Mouse (Mus musculus): ENCODE measurements around the gene Fam168b. TPM values are rescaled to one million over a fixed set of nuclear protein-coding genes. Genes with fewer than 3 reads are reported as not detected.

Fam168b gene
- polyA plus RNA-seq (2016; fragmentation: Nextera tagmentation; extraction: Ambion mirVana), result 119 and 142 TPM in 2 replicates

GRCm38 (mm10) chr1:34842887-34843618 lies at the start of gene Fam168b:
Fam168b (minus strand) TSS chr1:34843065.
- peak within 1 kb of the TSS; percentile 77 for H3K4me3 ChIP-seq
- no peaks in the 10 kb centered on the region for H3K9me3 ChIP-seq
- H3K36me3 ChIP-seq, result peaks cover 8% of the 10 kb centered on the region; the same call in 1 of the 2 replicates
- WGBS, result 3% methylated on average over 56 of the region's 59 CpGs
- peak; percentile 89 for DNase-seq (ENCODE audit: low spot score)
- H3K4me1 ChIP-seq (replicated peaks), result peaks cover 36% of the 10 kb centered on the region
- peak within 1 kb of the TSS; percentile 98 for H3K27ac ChIP-seq
- no peaks in the 10 kb centered on the region for H3K27me3 ChIP-seq (ENCODE audit: insufficient read depth, poor library complexity, severe bottlenecking)

- Histone ChIP-seq H3K4me1 (replicated peaks) (no peaks in the 10 kb centered on the region), H3K9me3 (no peaks in the 10 kb centered on the region), H3K27ac (no peak overlapping the region), H3K36me3 (no peaks in the 10 kb centered on the region), H3K27me3 (ENCODE audit: insufficient read depth, poor library complexity, severe bottlenecking) (no peaks in the 10 kb centered on the region), H3K4me3 (no peak overlapping the region)
- 85% methylated on average over 3 of the region's 3 CpGs for WGBS
- DNase-seq (ENCODE audit: low spot score), result no peak
Measured at GRCm38 (mm10) chr1:34892466-34892865, 49.6 kb upstream of the Fam168b start.

- Histone ChIP-seq H3K9me3 (no peaks in the 10 kb centered on the region), H3K36me3 (no peaks in the 10 kb centered on the region), H3K4me1 (replicated peaks) (no peaks in the 10 kb centered on the region), H3K27me3 (ENCODE audit: insufficient read depth, poor library complexity, severe bottlenecking) (no peaks in the 10 kb centered on the region), H3K4me3 (no peak overlapping the region), H3K27ac (no peak overlapping the region)
- WGBS, result 61% methylated on average over 14 of the region's 14 CpGs
- peak; percentile 54 for DNase-seq (ENCODE audit: low spot score)
Measured at GRCm38 (mm10) chr1:34891559-34892289, 48.9 kb upstream of the Fam168b start.

GRCm38 (mm10) chr1:34883776-34884175 lies 40.9 kb upstream of the Fam168b start:
- H3K27me3 ChIP-seq (ENCODE audit: insufficient read depth, poor library complexity, severe bottlenecking), result no peaks in the 10 kb centered on the region
- DNase-seq (ENCODE audit: low spot score), result no peak
- no peaks in the 10 kb centered on the region for H3K4me1 ChIP-seq (replicated peaks)
- H3K9me3 ChIP-seq, result peaks cover 8% of the 10 kb centered on the region; the same call in 1 of the 2 replicates
- H3K36me3 ChIP-seq, result no peaks in the 10 kb centered on the region
- H3K4me3 ChIP-seq, result no peak overlapping the region
- no peak overlapping the region for H3K27ac ChIP-seq

GRCm38 (mm10) chr1:34879611-34880010 lies 36.7 kb upstream of the Fam168b start:
- no peaks in the 10 kb centered on the region for H3K27me3 ChIP-seq (ENCODE audit: insufficient read depth, poor library complexity, severe bottlenecking)
- H3K4me1 ChIP-seq (replicated peaks), result no peaks in the 10 kb centered on the region
- no peak for DNase-seq (ENCODE audit: low spot score)
- H3K36me3 ChIP-seq, result peaks cover 26% of the 10 kb centered on the region
- WGBS, result 88% methylated on average over 6 of the region's 6 CpGs
- peaks cover 8% of the 10 kb centered on the region; the same call in 1 of the 2 replicates for H3K9me3 ChIP-seq
- no peak overlapping the region for H3K27ac ChIP-seq
- no peak overlapping the region for H3K4me3 ChIP-seq

GRCm38 (mm10) chr1:34873551-34873950 lies 30.7 kb upstream of the Fam168b start:
- Histone ChIP-seq H3K27me3 (ENCODE audit: insufficient read depth, poor library complexity, severe bottlenecking) (no peaks in the 10 kb centered on the region), H3K36me3 (peaks cover 66% of the 10 kb centered on the region), H3K9me3 (no peaks in the 10 kb centered on the region), H3K27ac (no peak overlapping the region), H3K4me1 (replicated peaks) (no peaks in the 10 kb centered on the region), H3K4me3 (no peak overlapping the region)
- no peak for DNase-seq (ENCODE audit: low spot score)
- 97% methylated on average over 5 of the region's 5 CpGs for WGBS

- Histone ChIP-seq H3K9me3 (no peaks in the 10 kb centered on the region), H3K27ac (no peak overlapping the region), H3K4me1 (replicated peaks) (no peaks in the 10 kb centered on the region), H3K4me3 (no peak overlapping the region), H3K36me3 (peaks cover 59% of the 10 kb centered on the region), H3K27me3 (ENCODE audit: insufficient read depth, poor library complexity, severe bottlenecking) (no peaks in the 10 kb centered on the region)
- WGBS, result 93% methylated on average over 9 of the region's 9 CpGs
- no peak for DNase-seq (ENCODE audit: low spot score)
Measured at GRCm38 (mm10) chr1:34871170-34871569, 28.3 kb upstream of the Fam168b start.

GRCm38 (mm10) chr1:34869231-34869630 lies 26.4 kb upstream of the Fam168b start:
- Histone ChIP-seq H3K9me3 (no peaks in the 10 kb centered on the region), H3K4me1 (replicated peaks) (no peaks in the 10 kb centered on the region), H3K4me3 (no peak overlapping the region), H3K27me3 (ENCODE audit: insufficient read depth, poor library complexity, severe bottlenecking) (no peaks in the 10 kb centered on the region), H3K27ac (no peak overlapping the region), H3K36me3 (peaks cover 63% of the 10 kb centered on the region)
- WGBS, result 96% methylated on average over 16 of the region's 16 CpGs
- no peak for DNase-seq (ENCODE audit: low spot score)

GRCm38 (mm10) chr1:34868391-34868790 lies 25.5 kb upstream of the Fam168b start:
- WGBS, result 90% methylated on average over 8 of the region's 8 CpGs
- no peaks in the 10 kb centered on the region for H3K27me3 ChIP-seq (ENCODE audit: insufficient read depth, poor library complexity, severe bottlenecking)
- H3K36me3 ChIP-seq, result peaks cover 69% of the 10 kb centered on the region
- no peaks in the 10 kb centered on the region for H3K9me3 ChIP-seq
- H3K4me1 ChIP-seq (replicated peaks), result no peaks in the 10 kb centered on the region
- no peak overlapping the region for H3K4me3 ChIP-seq
- DNase-seq (ENCODE audit: low spot score), result no peak
- H3K27ac ChIP-seq, result no peak overlapping the region

- Histone ChIP-seq H3K36me3 (peaks cover 74% of the 10 kb centered on the region), H3K9me3 (no peaks in the 10 kb centered on the region), H3K27me3 (ENCODE audit: insufficient read depth, poor library complexity, severe bottlenecking) (no peaks in the 10 kb centered on the region), H3K4me3 (no peak overlapping the region), H3K4me1 (replicated peaks) (no peaks in the 10 kb centered on the region), H3K27ac (no peak overlapping the region)
- 88% methylated on average over 5 of the region's 5 CpGs for WGBS
- no peak for DNase-seq (ENCODE audit: low spot score)
Measured at GRCm38 (mm10) chr1:34867574-34867955, 24.7 kb upstream of the Fam168b start.

- no peaks in the 10 kb centered on the region for H3K4me1 ChIP-seq (replicated peaks)
- no peak overlapping the region for H3K27ac ChIP-seq
- 56% methylated on average over 10 of the region's 10 CpGs for WGBS
- H3K4me3 ChIP-seq, result no peak overlapping the region
- peaks cover 79% of the 10 kb centered on the region for H3K36me3 ChIP-seq
- peak; percentile 87 for DNase-seq (ENCODE audit: low spot score)
- no peaks in the 10 kb centered on the region for H3K9me3 ChIP-seq
- no peaks in the 10 kb centered on the region for H3K27me3 ChIP-seq (ENCODE audit: insufficient read depth, poor library complexity, severe bottlenecking)
Measured at GRCm38 (mm10) chr1:34866815-34867573, 24.1 kb upstream of the Fam168b start.

- DNase-seq (ENCODE audit: low spot score), result no peak
- 82% methylated on average over 9 of the region's 9 CpGs for WGBS
Measured at GRCm38 (mm10) chr1:34865866-34866265, 23.0 kb upstream of the Fam168b start.

GRCm38 (mm10) chr1:34864243-34864642 lies 21.4 kb upstream of the Fam168b start:
- no peaks in the 10 kb centered on the region for H3K4me1 ChIP-seq (replicated peaks)
- no peaks in the 10 kb centered on the region for H3K27me3 ChIP-seq (ENCODE audit: insufficient read depth, poor library complexity, severe bottlenecking)
- H3K36me3 ChIP-seq, result peaks cover 57% of the 10 kb centered on the region
- H3K9me3 ChIP-seq, result no peaks in the 10 kb centered on the region
- 93% methylated on average over 7 of the region's 7 CpGs for WGBS
- DNase-seq (ENCODE audit: low spot score), result no peak
- no peak overlapping the region for H3K27ac ChIP-seq
- no peak overlapping the region for H3K4me3 ChIP-seq

More at GRCm38 (mm10) chr1:34865866-34866265, 23.0 kb upstream of the Fam168b start:
- Histone ChIP-seq H3K36me3 (peaks cover 72% of the 10 kb centered on the region), H3K27ac (no peak overlapping the region), H3K27me3 (ENCODE audit: insufficient read depth, poor library complexity, severe bottlenecking) (no peaks in the 10 kb centered on the region), H3K4me1 (replicated peaks) (no peaks in the 10 kb centered on the region), H3K4me3 (no peak overlapping the region), H3K9me3 (no peaks in the 10 kb centered on the region)

All from hindbrain, embryonic 10.5 days (tissue).